Mouse (Mus musculus): ENCODE data around the gene Usp19.

DNA sequence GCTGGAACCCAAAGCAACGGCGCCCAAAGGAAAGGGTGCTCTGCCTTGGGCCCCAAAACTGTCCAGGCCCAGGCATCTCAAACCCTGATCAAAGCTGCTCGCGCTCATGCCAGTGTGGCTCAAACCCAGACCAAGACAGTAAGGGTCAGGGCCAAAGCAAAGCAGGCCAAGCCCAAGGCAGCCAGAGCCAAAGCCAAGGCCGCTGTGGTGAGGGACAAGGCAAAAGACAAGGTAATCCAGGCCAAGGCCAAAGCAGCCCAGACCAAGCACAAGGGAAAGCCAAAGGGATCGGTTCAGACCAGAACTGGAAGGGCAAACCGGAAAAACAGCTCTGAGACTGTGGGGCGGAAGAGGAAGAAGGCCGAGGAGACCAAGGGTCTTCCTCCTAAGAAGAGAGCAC, 26.7 kb upstream of the Usp19 start:
- TF ChIP-seq POLR2A (IDR thresholded peaks at IDR 0.05; ENCODE audit: low read depth, low read length), result no peak
- no peak for TF ChIP-seq CTCF (IDR thresholded peaks at IDR 0.05; ENCODE audit: borderline replicate concordance, insufficient read depth, low read length)
